Mouse (Mus musculus) leukemia stem cell, adult 10-12 weeks (primary cell): ENCODE data around the gene Ovgp1. TPM values are rescaled to one million over a fixed set of nuclear protein-coding genes. Genes with fewer than 3 reads are reported as not detected.

Source experiments
- polyA plus RNA-seq: library from polyadenylated mRNA; stranded (reverse); fragments of >175 nt; gene quantifications from 2 replicates; pipeline ENCODE4 v1.2.3, GENCODE M21; 2012; ENCODE audit warnings: low replicate concordance

Ovgp1 gene
- 0.65 and 0.98 TPM in 2 replicates for polyA plus RNA-seq

DNA sequence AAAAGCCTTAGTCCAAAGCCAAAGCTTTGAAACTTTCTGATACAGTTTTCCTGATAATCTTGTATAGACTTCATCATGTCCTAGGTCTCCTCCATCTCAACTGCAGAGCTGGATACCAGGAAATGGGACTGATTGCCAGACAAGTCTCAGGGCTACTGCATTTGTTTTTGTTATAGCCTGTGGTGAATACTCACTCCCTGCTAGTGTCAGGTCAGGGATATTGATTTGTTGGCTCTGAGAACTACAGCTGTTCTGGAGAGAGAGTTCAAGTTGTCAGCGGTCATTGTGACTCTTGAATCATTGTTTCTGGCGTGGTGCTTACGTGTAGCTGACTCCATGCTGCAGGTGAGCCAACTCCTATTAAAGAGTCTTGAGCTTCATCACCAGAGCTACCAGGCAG lies at the start of gene Ovgp1:
Gene Ovgp1 (plus strand): TSS at position 301 of the 400 bp plus-strand sequence.

GRCm38 (mm10) chr3:105932240-105933071 lies 41.1 kb upstream of the Ovgp1 start, which contains the start of gene I830077J02Rik:
I830077J02Rik (minus strand) TSS chr3:105932664.

DNA sequence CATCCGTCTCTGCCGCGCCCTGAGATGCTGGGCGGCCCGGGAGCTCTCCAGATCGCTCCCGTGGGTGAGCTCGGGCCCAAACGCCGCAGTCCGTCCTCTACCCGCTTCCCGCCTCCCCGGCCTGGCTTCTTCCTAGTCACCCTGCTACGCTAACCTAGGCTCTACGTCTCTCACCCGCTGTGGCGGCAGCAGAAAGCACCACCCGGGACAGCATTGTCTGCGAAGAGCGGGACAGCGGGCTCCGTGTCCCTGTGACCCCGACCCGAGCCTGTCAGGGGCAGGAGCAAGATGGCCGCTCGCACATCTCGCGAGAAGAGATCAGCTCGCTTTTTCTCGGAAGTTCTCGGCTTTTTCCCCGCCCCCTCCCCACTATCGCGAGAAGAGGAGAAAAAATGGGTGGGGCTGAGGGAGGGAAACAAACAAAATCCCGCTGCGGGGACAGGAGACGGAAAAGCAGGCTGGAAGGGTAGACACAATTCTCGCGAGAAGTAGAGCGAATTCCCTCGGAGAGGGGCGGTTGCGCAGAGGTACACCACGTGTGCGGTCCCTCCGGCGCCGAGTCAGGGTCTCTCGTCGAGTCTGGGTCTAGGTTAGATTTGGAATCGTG lies 14.4 kb upstream of the Ovgp1 start, which contains the start of gene Wdr77:
Gene Wdr77 (plus strand): TSS at position 396 of the 607 bp plus-strand sequence.

DNA sequence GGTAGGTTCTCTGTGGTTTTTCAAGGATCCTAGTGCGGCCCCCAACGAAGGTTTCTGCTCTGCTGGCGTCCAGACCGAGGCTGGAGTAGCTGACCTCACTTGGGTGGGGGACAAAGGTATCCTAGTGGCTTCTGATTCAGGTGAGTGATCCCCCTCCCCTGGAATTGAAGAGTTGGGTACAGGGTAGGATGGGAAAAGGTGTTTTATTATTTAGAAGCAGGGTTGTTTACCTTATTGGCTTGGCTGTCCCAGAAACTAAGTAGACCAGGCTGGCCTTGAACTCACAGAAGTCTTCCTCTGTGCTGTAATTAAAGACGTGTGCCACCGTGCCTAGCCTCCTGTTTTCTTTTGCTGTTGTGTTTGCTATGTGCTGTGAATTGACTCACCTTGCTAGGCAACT lies 13.5 kb upstream of the Ovgp1 start, which contains the start of gene Atp5f1:
Gene Atp5f1 (minus strand): TSS at position 101 of the 400 bp plus-strand sequence.

GRCm38 (mm10) chr3:106014546-106014945 lies 41.0 kb downstream of the Ovgp1 start, which contains the start of gene Pifo:
Pifo (minus strand) TSS chr3:106014646.

DNA sequence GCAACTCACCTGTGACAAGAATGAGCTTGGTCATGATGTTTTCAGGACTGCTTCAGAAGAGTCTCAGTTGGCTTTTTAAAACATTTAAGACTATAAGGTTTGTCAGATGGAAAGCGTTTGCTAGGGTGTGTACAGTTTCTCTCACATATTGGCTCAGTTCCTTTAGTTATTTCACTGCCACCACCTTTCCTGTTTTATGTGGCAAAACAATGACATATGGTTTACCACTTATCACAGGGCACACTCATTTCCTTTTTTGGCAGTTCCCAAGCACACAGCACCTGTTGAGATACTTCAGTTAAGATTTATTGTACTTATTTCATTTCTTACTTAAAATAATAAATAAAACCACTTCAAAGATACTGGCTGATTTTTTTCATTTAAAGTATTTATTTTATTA lies 59.3 kb downstream of the Ovgp1 start, which contains the start of gene Chil5:
Gene Chil5 (minus strand): TSS at position 34 of the 400 bp plus-strand sequence.

Other genes starting within 250 kb of the Ovgp1 start
- gene Rap1a, start 172.4 kb upstream of the Ovgp1 start, polyA plus RNA-seq: 5.4 and 6.1 TPM in 2 replicates
- gene Adora3, start 102.9 kb upstream of the Ovgp1 start, polyA plus RNA-seq: not detected in 2 replicates
- not detected in 2 replicates for gene Tmigd3, start 102.8 kb upstream of the Ovgp1 start, polyA plus RNA-seq
- gene I830077J02Rik, start 41.0 kb upstream of the Ovgp1 start, polyA plus RNA-seq: 0.24 and 0.90 TPM in 2 replicates
- 47.4 and 101 TPM in 2 replicates for gene Wdr77, start 14.3 kb upstream of the Ovgp1 start, polyA plus RNA-seq
- gene Atp5f1, start 13.6 kb upstream of the Ovgp1 start, polyA plus RNA-seq: 101 and 270 TPM in 2 replicates
- not detected in 2 replicates for gene Pifo, start 40.9 kb downstream of the Ovgp1 start, polyA plus RNA-seq
- not detected in 2 replicates for gene Chil5, start 59.1 kb downstream of the Ovgp1 start, polyA plus RNA-seq
- gene Chia1, start 139.5 kb downstream of the Ovgp1 start, polyA plus RNA-seq: not detected in 2 replicates
- gene Chil3, start 193.9 kb downstream of the Ovgp1 start, polyA plus RNA-seq: 0.23 TPM in 1 of 2 replicates, not detected in the other
- gene Chil4, start 245.8 kb downstream of the Ovgp1 start, polyA plus RNA-seq: not detected in 2 replicates